Comparison of ENCODE assay signal across 12 mouse cellular contexts in genomic region chr8:74557539-74558464, GRCm38 (mm10).
DNase-seq lines count a peak whose midpoint lies in the region; ATAC-seq and TF ChIP-seq lines count a peak whose summit lies in the region.
"Had no signal": no experiment of that assay in that cellular context is flagged by ENCODE, and none has a peak within 500 bp of the region (broad histone marks: within the 10 kb centered on the region; RNA-seq: fewer than 3 reads in every experiment).

No protein-coding gene starts in this region.

- H3K27me3 ChIP-seq in forebrain, embryonic 13.5 days = no peaks in the 10 kb centered on the region
- H3K27me3 ChIP-seq in forebrain, embryonic 10.5 days (ENCODE audit: poor library complexity, severe bottlenecking) = no peaks in the 10 kb centered on the region
- H3K27me3 ChIP-seq in forebrain, embryonic 16.5 days (replicated peaks; ENCODE audit: control insufficient read depth, insufficient read depth, low read length) = no peaks in the 10 kb centered on the region
- no peaks in the 10 kb centered on the region for H3K27me3 ChIP-seq in midbrain, postnatal 0 days (ENCODE audit: insufficient read depth, low read length)
- H3K27me3 ChIP-seq: liver, embryonic 15.5 days had no signal

- ATAC-seq in forebrain, embryonic 13.5 days = peak; percentile 80
- ATAC-seq in forebrain, embryonic 16.5 days = peak; percentile 85
- ATAC-seq in midbrain, postnatal 0 days (ENCODE audit: low FRiP score) = 0 out of 2 replicates have a peak, but pooled peaks have one; percentile 20
- ATAC-seq in activated CD4-positive, CD25-positive, alpha-beta regulatory T cell, adult 4 months = no peak
- ATAC-seq: CD4-positive, CD25-positive, alpha-beta regulatory T cell, adult 4 months had no signal

- peaks cover 11% of the 10 kb centered on the region for H3K4me1 ChIP-seq in forebrain, embryonic 13.5 days
- no peaks in the 10 kb centered on the region for H3K4me1 ChIP-seq in forebrain, embryonic 10.5 days
- H3K4me1 ChIP-seq in forebrain, embryonic 16.5 days (replicated peaks; ENCODE audit: control insufficient read depth, insufficient read depth, low read length) = peaks cover 14% of the 10 kb centered on the region
- H3K4me1 ChIP-seq in midbrain, postnatal 0 days (ENCODE audit: insufficient read depth, low read length) = no peaks in the 10 kb centered on the region
- H3K4me1 ChIP-seq: liver, embryonic 15.5 days had no signal

- WGBS in forebrain, embryonic 13.5 days = 40% methylated on average over 5 of the region's 5 CpGs
- 79% methylated on average over 5 of the region's 5 CpGs for WGBS in forebrain, embryonic 10.5 days
- 14% methylated on average over 5 of the region's 5 CpGs for WGBS in forebrain, embryonic 16.5 days
- WGBS in midbrain, postnatal 0 days = 46% methylated on average over 5 of the region's 5 CpGs

- H3K4me2 ChIP-seq in forebrain, embryonic 13.5 days = no peak overlapping the region; the same call in 1 of the 2 replicates
- 0 out of 2 replicates have a peak overlapping the region, but pooled peaks have one; percentile 22 for H3K4me2 ChIP-seq in forebrain, embryonic 16.5 days (ENCODE audit: low read length)
- no peak overlapping the region for H3K4me2 ChIP-seq in midbrain, postnatal 0 days (ENCODE audit: low read depth, low read length, poor library complexity, severe bottlenecking)
- H3K4me2 ChIP-seq: liver, embryonic 15.5 days had no signal

- H3K4me3 ChIP-seq in forebrain, embryonic 13.5 days = no peak overlapping the region
- no peak overlapping the region for H3K4me3 ChIP-seq in forebrain, embryonic 10.5 days
- H3K4me3 ChIP-seq in forebrain, embryonic 16.5 days (replicated peaks; ENCODE audit: low read length) = no peak overlapping the region
- no peak overlapping the region for H3K4me3 ChIP-seq in midbrain, postnatal 0 days (ENCODE audit: low read depth, low read length)
- H3K4me3 ChIP-seq: liver, embryonic 15.5 days had no signal

- no peak for TF ChIP-seq CTCF in midbrain, postnatal 0 days (IDR thresholded peaks at IDR 0.05)

- H3K36me3 ChIP-seq in forebrain, embryonic 13.5 days (ENCODE audit: poor library complexity, severe bottlenecking) = no peaks in the 10 kb centered on the region
- H3K36me3 ChIP-seq in forebrain, embryonic 10.5 days (replicated peaks) = no peaks in the 10 kb centered on the region
- no peaks in the 10 kb centered on the region for H3K36me3 ChIP-seq in forebrain, embryonic 16.5 days (ENCODE audit: control insufficient read depth, insufficient read depth)
- no peaks in the 10 kb centered on the region for H3K36me3 ChIP-seq in midbrain, postnatal 0 days (ENCODE audit: insufficient read depth, low read length)
- H3K36me3 ChIP-seq: liver, embryonic 15.5 days had no signal

- no peak for DNase-seq in forebrain, embryonic 10.5 days (ENCODE audit: extremely low spot score, low spot score)
- peak; percentile 14 for DNase-seq in lung, postnatal 10 days
- DNase-seq in lung, adult 18-20 months = no peak
- peak; percentile 68 for DNase-seq in midbrain, postnatal 0 days (ENCODE audit: low spot score)
- no peak for DNase-seq in right cerebral cortex, postnatal 36 days (ENCODE audit: low spot score in 2 of 2)
- DNase-seq: cerebellum, adult 18-20 months; heart, adult 11 months had no signal

- H3K9me3 ChIP-seq in forebrain, embryonic 13.5 days (replicated peaks) = no peaks in the 10 kb centered on the region
- no peaks in the 10 kb centered on the region for H3K9me3 ChIP-seq in forebrain, embryonic 10.5 days
- no peaks in the 10 kb centered on the region for H3K9me3 ChIP-seq in forebrain, embryonic 16.5 days (ENCODE audit: control insufficient read depth, low read length)
- no peaks in the 10 kb centered on the region for H3K9me3 ChIP-seq in midbrain, postnatal 0 days (ENCODE audit: low read length)
- H3K9me3 ChIP-seq: liver, embryonic 15.5 days had no signal

- H3K9ac ChIP-seq in forebrain, embryonic 13.5 days = no peak overlapping the region
- no peak overlapping the region for H3K9ac ChIP-seq in forebrain, embryonic 16.5 days (replicated peaks; ENCODE audit: low read depth, low read length)
- H3K9ac ChIP-seq in midbrain, postnatal 0 days (replicated peaks; ENCODE audit: low read length, poor library complexity, severe bottlenecking) = no peak overlapping the region
- H3K9ac ChIP-seq: liver, embryonic 15.5 days had no signal

- H3K27ac ChIP-seq in forebrain, embryonic 13.5 days = no peak overlapping the region
- no peak overlapping the region for H3K27ac ChIP-seq in forebrain, embryonic 10.5 days
- peak overlapping the region; percentile 6; the same call in 1 of the 2 replicates for H3K27ac ChIP-seq in forebrain, embryonic 16.5 days (ENCODE audit: low read length)
- 0 out of 2 replicates have a peak overlapping the region, but pooled peaks have one; percentile 3 for H3K27ac ChIP-seq in midbrain, postnatal 0 days (ENCODE audit: low read depth, low read length)
- H3K27ac ChIP-seq: liver, embryonic 15.5 days had no signal

Comparison
In these comparisons a context has a peak if more than half of its experiments do, and no peak if none do; other contexts are left out.
1. H3K27ac ChIP-seq: peak in forebrain, embryonic 16.5 days (single experiment) and midbrain, postnatal 0 days (single experiment); none in forebrain, embryonic 13.5 days (single experiment) and forebrain, embryonic 10.5 days (single experiment).
2. DNase-seq: peak in lung, postnatal 10 days (single experiment) and midbrain, postnatal 0 days (single experiment); none in forebrain, embryonic 10.5 days (single experiment), lung, adult 18-20 months (0 of 2) and right cerebral cortex, postnatal 36 days (0 of 2).